Mouse (Mus musculus) embryonic facial prominence, embryonic 15.5 days (tissue): ENCODE results near the gene Pcnx3. TPM values are rescaled to one million over a fixed set of nuclear protein-coding genes. Genes with fewer than 3 reads are reported as not detected.

Experiments
- microRNA-seq: library from miRNA; unstranded; fragments of <30 nt; microRNA quantifications from one replicate; pipeline ENCODE4, GENCODE M21; 2016; ENCODE audit warnings: borderline number of aligned reads
- polyA plus RNA-seq: library from polyadenylated mRNA; unstranded; fragments of >200 nt; fragmentation: Nextera tagmentation; extraction: Ambion mirVana; gene quantifications from 2 replicates; pipeline ENCODE4 v1.2.1, GENCODE M21; 2015

Gene Pcnx3
- polyA plus RNA-seq, 1 experiment from 2014 or later: 24.6 TPM

Small RNA genes within 50 kb of the gene (microRNA-seq; reads per million reads assigned to microRNA genes)
- gene Mir6987: 0.52 reads per million

Other genes with a start within 250 kb of the Pcnx3 start
- gene Fosl1, start 241.4 kb downstream of the Pcnx3 start, polyA plus RNA-seq: not detected in 2 replicates
- gene Ccdc85b, start 231.0 kb downstream of the Pcnx3 start, polyA plus RNA-seq: 8.0 and 8.9 TPM in 2 replicates
- gene Fibp, start 228.3 kb downstream of the Pcnx3 start, polyA plus RNA-seq: 114 and 125 TPM in 2 replicates
- gene Ctsw, start 220.4 kb downstream of the Pcnx3 start, polyA plus RNA-seq: 1.4 and 2.8 TPM in 2 replicates
- gene Efemp2, start 215.0 kb downstream of the Pcnx3 start, polyA plus RNA-seq: 219 and 226 TPM in 2 replicates
- gene Mus81, start 200.5 kb downstream of the Pcnx3 start, polyA plus RNA-seq: 44.1 and 45.2 TPM in 2 replicates
- 2,278 and 2,311 TPM in 2 replicates for gene Cfl1, start 198.5 kb downstream of the Pcnx3 start, polyA plus RNA-seq
- 0.16 TPM in 1 of 2 replicates, not detected in the other for gene 1700020D05Rik, start 185.1 kb downstream of the Pcnx3 start, polyA plus RNA-seq
- gene Snx32, start 178.4 kb downstream of the Pcnx3 start, polyA plus RNA-seq: 10.7 and 11.7 TPM in 2 replicates
- gene Ovol1, start 128.3 kb downstream of the Pcnx3 start, polyA plus RNA-seq: 22.1 and 23.3 TPM in 2 replicates
- 5.2 and 5.7 TPM in 2 replicates for gene Ap5b1, start 120.9 kb downstream of the Pcnx3 start, polyA plus RNA-seq
- 122 and 126 TPM in 2 replicates for gene Rnaseh2c, start 87.0 kb downstream of the Pcnx3 start, polyA plus RNA-seq
- gene Kat5, start 78.7 kb downstream of the Pcnx3 start, polyA plus RNA-seq: 49.4 and 52.3 TPM in 2 replicates
- 61.4 and 62.4 TPM in 2 replicates for gene Rela, start 51.4 kb downstream of the Pcnx3 start, polyA plus RNA-seq
- 29.4 and 30.4 TPM in 2 replicates for gene Sipa1, start 25.2 kb downstream of the Pcnx3 start, polyA plus RNA-seq
- gene Map3k11, start 166 bp downstream of the Pcnx3 start, polyA plus RNA-seq: 27.1 and 30.0 TPM in 2 replicates
- 3.8 TPM in 2 replicates for gene Kcnk7, start 15.5 kb upstream of the Pcnx3 start, polyA plus RNA-seq
- gene Ehbp1l1, start 37.4 kb upstream of the Pcnx3 start, polyA plus RNA-seq: 32.4 and 35.9 TPM in 2 replicates
- gene Fam89b, start 40.7 kb upstream of the Pcnx3 start, polyA plus RNA-seq: 110 and 111 TPM in 2 replicates
- 52.5 and 53.5 TPM in 2 replicates for gene Ltbp3, start 52.0 kb upstream of the Pcnx3 start, polyA plus RNA-seq
- gene Scyl1, start 82.5 kb upstream of the Pcnx3 start, polyA plus RNA-seq: 81.4 and 81.8 TPM in 2 replicates
- gene Frmd8, start 186.4 kb upstream of the Pcnx3 start, polyA plus RNA-seq: 32.5 and 37.4 TPM in 2 replicates
- 5.9 and 7.5 TPM in 2 replicates for gene Slc25a45, start 188.9 kb upstream of the Pcnx3 start, polyA plus RNA-seq
- 3.4 and 3.6 TPM in 2 replicates for gene Tigd3, start 205.2 kb upstream of the Pcnx3 start, polyA plus RNA-seq
- gene Dpf2, start 224.1 kb upstream of the Pcnx3 start, polyA plus RNA-seq: 144 and 167 TPM in 2 replicates
- gene Cdc42ep2, start 235.9 kb upstream of the Pcnx3 start, polyA plus RNA-seq: 11.0 TPM in 2 replicates